Mouse (Mus musculus): ENCODE measurements around the gene Arhgef16.

Arhgef16 gene

GRCm38 (mm10) chr4:154229569-154229968 is 71.9 kb downstream of the Arhgef16 start:
- no peak for DNase-seq (ENCODE audit: low spot score in 2 of 2)
